28 mouse cellular contexts compared by ENCODE assay signal in genomic region chr4:130661151-130661550, GRCm38 (mm10). TPM values are rescaled to one million over a fixed set of nuclear protein-coding genes. Genes with fewer than 3 reads are reported as not detected.
DNase-seq lines count a peak whose midpoint lies in the region; ATAC-seq and TF ChIP-seq lines count a peak whose summit lies in the region.
"Had no signal": no experiment of that assay in that cellular context is flagged by ENCODE, and none has a peak within 500 bp of the region (broad histone marks: within the 10 kb centered on the region; RNA-seq: fewer than 3 reads in every experiment).

No protein-coding gene starts in this region.

- H3K27ac ChIP-seq in ES-Bruce4 (ENCODE audit: insufficient read depth, low read length) = peak overlapping the region; percentile 75
- H3K27ac ChIP-seq in liver, embryonic 15.5 days (replicated peaks) = peak overlapping the region; percentile 95
- no peak overlapping the region for H3K27ac ChIP-seq in hindbrain, embryonic 12.5 days
- H3K27ac ChIP-seq: embryonic facial prominence, embryonic 13.5 days; forebrain, embryonic 15.5 days; gastrocnemius, adult 2 months; hindbrain, embryonic 15.5 days; limb, embryonic 10.5 days; limb, embryonic 15.5 days; lung, embryonic 15.5 days; midbrain, embryonic 12.5 days; neural tube, embryonic 12.5 days had no signal

- H3K36me3 ChIP-seq in ES-Bruce4 (ENCODE audit: control insufficient read depth, insufficient read depth, low read length, poor library complexity, severe bottlenecking) = peaks cover 2% of the 10 kb centered on the region
- no peaks in the 10 kb centered on the region for H3K36me3 ChIP-seq in liver, embryonic 15.5 days (replicated peaks)
- no peaks in the 10 kb centered on the region for H3K36me3 ChIP-seq in hindbrain, embryonic 12.5 days
- H3K36me3 ChIP-seq: embryonic facial prominence, embryonic 13.5 days; forebrain, embryonic 15.5 days; heart, embryonic 12.5 days; hindbrain, embryonic 15.5 days; limb, embryonic 15.5 days; lung, embryonic 15.5 days; midbrain, embryonic 12.5 days; neural tube, embryonic 12.5 days had no signal

- peak; percentile 40 for ATAC-seq in liver, embryonic 15.5 days (ENCODE audit: insufficient read depth)
- ATAC-seq in hindbrain, embryonic 12.5 days (ENCODE audit: low FRiP score) = no peak
- ATAC-seq: forebrain, embryonic 15.5 days; inflammation-experienced regulatory T-cells, adult 6 months had no signal

- TF ChIP-seq CTCF in ES-Bruce4 (IDR thresholded peaks at IDR 0.05; ENCODE audit: low read depth, low read length) = no peak

- H3K9me3 ChIP-seq in ES-Bruce4 (replicated peaks; ENCODE audit: control insufficient read depth, insufficient read depth, low read length, poor library complexity, severe bottlenecking) = no peaks in the 10 kb centered on the region
- H3K9me3 ChIP-seq in liver, embryonic 15.5 days (replicated peaks) = no peaks in the 10 kb centered on the region
- H3K9me3 ChIP-seq in hindbrain, embryonic 12.5 days (replicated peaks) = no peaks in the 10 kb centered on the region
- H3K9me3 ChIP-seq: embryonic facial prominence, embryonic 13.5 days; forebrain, embryonic 15.5 days; heart, embryonic 12.5 days; hindbrain, embryonic 15.5 days; limb, embryonic 10.5 days; limb, embryonic 15.5 days; lung, embryonic 15.5 days; midbrain, embryonic 12.5 days; neural tube, embryonic 12.5 days had no signal

- H3K4me2 ChIP-seq in liver, embryonic 15.5 days = peak overlapping the region; percentile 27; the same call in 1 of the 2 replicates
- H3K4me2 ChIP-seq in hindbrain, embryonic 12.5 days (replicated peaks) = no peak overlapping the region
- H3K4me2 ChIP-seq: embryonic facial prominence, embryonic 13.5 days; forebrain, embryonic 15.5 days; heart, embryonic 12.5 days; hindbrain, embryonic 15.5 days; limb, embryonic 15.5 days; lung, embryonic 15.5 days; midbrain, embryonic 12.5 days; neural tube, embryonic 12.5 days had no signal

- TF ChIP-seq EP300 in ES-Bruce4 (IDR thresholded peaks at IDR 0.05; ENCODE audit: insufficient read depth, low read depth, low read length) = no peak

- WGBS in liver, embryonic 15.5 days (ENCODE audit: insufficient replicate concordance) = 51% methylated on average over 3 of the region's 3 CpGs
- WGBS in hindbrain, embryonic 12.5 days = 91% methylated on average over 3 of the region's 3 CpGs

- DNase-seq in c-Kit-positive CD71-positive TER-119-negative erythroid progenitor cells, embryonic 14.5 days (ENCODE audit: low read depth) = peak; percentile 50
- DNase-seq in liver = peak; percentile 37
- no peak for DNase-seq in adrenal gland, postnatal 36 days
- no peak for DNase-seq in cerebellum, postnatal 4 days (ENCODE audit: low spot score in 2 of 2)
- no peak for DNase-seq in kidney, postnatal 25 days
- DNase-seq: adrenal gland, adult 8-10 months; cerebellum, adult 9-11 months; gastrocnemius, adult 2 months; gastrocnemius, postnatal 36 days; heart, adult 18-20 months; kidney, adult 11 months; kidney, postnatal 14 days; right cerebral cortex, adult 18-20 months; thymus, postnatal 4 days had no signal

- H3K27me3 ChIP-seq in ES-Bruce4 (ENCODE audit: control insufficient read depth, insufficient read depth, low read length, poor library complexity, severe bottlenecking) = no peaks in the 10 kb centered on the region
- no peaks in the 10 kb centered on the region for H3K27me3 ChIP-seq in liver, embryonic 15.5 days
- no peaks in the 10 kb centered on the region for H3K27me3 ChIP-seq in hindbrain, embryonic 12.5 days
- H3K27me3 ChIP-seq: embryonic facial prominence, embryonic 13.5 days; forebrain, embryonic 15.5 days; heart, embryonic 12.5 days; hindbrain, embryonic 15.5 days; limb, embryonic 15.5 days; lung, embryonic 15.5 days; midbrain, embryonic 12.5 days; neural tube, embryonic 12.5 days had no signal

- peaks cover 1% of the 10 kb centered on the region for H3K4me1 ChIP-seq in ES-Bruce4 (ENCODE audit: control insufficient read depth, insufficient read depth, low read length)
- H3K4me1 ChIP-seq in liver, embryonic 15.5 days (replicated peaks) = peaks cover 68% of the 10 kb centered on the region
- H3K4me1 ChIP-seq in hindbrain, embryonic 12.5 days = peaks cover 14% of the 10 kb centered on the region

- H3K4me3 ChIP-seq in ES-Bruce4 (ENCODE audit: low read depth, low read length) = no peak overlapping the region
- peak overlapping the region; percentile 93 for H3K4me3 ChIP-seq in liver, embryonic 15.5 days (replicated peaks)
- H3K4me3 ChIP-seq in hindbrain, embryonic 12.5 days = no peak overlapping the region
- H3K4me3 ChIP-seq: embryonic facial prominence, embryonic 13.5 days; forebrain, embryonic 15.5 days; gastrocnemius, adult 2 months; heart, embryonic 12.5 days; hindbrain, embryonic 15.5 days; limb, embryonic 10.5 days; limb, embryonic 15.5 days; lung, embryonic 15.5 days; midbrain, embryonic 12.5 days; myocyte; neural tube, embryonic 12.5 days had no signal

- no peak for TF ChIP-seq POLR2A in ES-Bruce4 (IDR thresholded peaks at IDR 0.05; ENCODE audit: insufficient read depth, low read length)

- 0 out of 2 replicates have a peak overlapping the region, but pooled peaks have one; percentile 12 for H3K9ac ChIP-seq in ES-Bruce4 (ENCODE audit: low read depth, poor library complexity, severe bottlenecking)
- H3K9ac ChIP-seq in liver, embryonic 15.5 days = peak overlapping the region; percentile 45
- H3K9ac ChIP-seq in hindbrain, embryonic 12.5 days = no peak overlapping the region
- H3K9ac ChIP-seq: embryonic facial prominence, embryonic 13.5 days; forebrain, embryonic 15.5 days; heart, embryonic 12.5 days; hindbrain, embryonic 15.5 days; limb, embryonic 15.5 days; lung, embryonic 15.5 days; midbrain, embryonic 12.5 days; neural tube, embryonic 12.5 days had no signal

RNA-seq across cellular contexts. Expression of gene Pum1, which starts 2.0 kb away (rescaled TPM):
- 111 and 125 TPM in 2 replicates for polyA plus RNA-seq in ES-Bruce4 (2011; ENCODE audit: insufficient read depth, insufficient read length, low read depth, missing spikeins)
- 31.7 and 35.7 TPM in 2 replicates for polyA plus RNA-seq in liver, embryonic 15.5 days (2015; fragmentation: Nextera tagmentation; extraction: Ambion mirVana)
- total RNA-seq in adrenal gland, postnatal 36 days (2021) = 10 to 100 TPM; 77.2 to 80.1 TPM
- polyA plus RNA-seq in hindbrain, embryonic 12.5 days (2016; fragmentation: Nextera tagmentation; extraction: Ambion mirVana) = 119 TPM in 2 replicates

Comparison
In these comparisons a context has a peak if more than half of its experiments do, and no peak if none do; other contexts are left out.
1. DNase-seq: peak in c-Kit-positive CD71-positive TER-119-negative erythroid progenitor cells, embryonic 14.5 days (single experiment) and liver (single experiment); none in adrenal gland, postnatal 36 days (0 of 2), cerebellum, postnatal 4 days (0 of 2) and kidney, postnatal 25 days (0 of 2).